Mouse (Mus musculus): ENCODE data around the gene Cyp8b1.

Cyp8b1 gene

GRCm38 (mm10) chr9:121889927-121890440 is 26.1 kb downstream of the Cyp8b1 start:
- peak; percentile 1 for DNase-seq

GRCm38 (mm10) chr9:121882015-121882457 is 34.1 kb downstream of the Cyp8b1 start:
- no peak for DNase-seq

DNA sequence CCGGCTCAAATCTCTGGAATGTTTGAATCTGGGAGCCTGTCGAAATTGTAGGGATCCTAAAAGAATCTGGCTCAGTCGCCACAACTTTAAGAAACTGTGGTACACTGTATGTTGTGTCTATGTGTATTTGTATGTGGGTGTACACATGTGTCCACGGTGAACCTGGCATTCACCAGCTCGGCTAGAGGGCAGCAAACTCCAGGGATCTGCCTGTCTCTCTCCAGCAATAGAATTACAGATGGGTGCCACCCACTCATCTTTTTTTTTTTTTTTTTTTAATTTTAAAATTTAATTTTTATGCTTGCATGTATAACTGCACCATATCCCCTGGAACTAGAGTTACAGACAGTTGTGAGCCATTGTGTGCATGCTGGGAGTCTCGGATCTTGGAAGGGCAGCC is 34.8 kb downstream of the Cyp8b1 start:
- DNase-seq: no peak

- peak; percentile 68 for DNase-seq
Observed at GRCm38 (mm10) chr9:121880840-121881239, 35.3 kb downstream of the Cyp8b1 start.

GRCm38 (mm10) chr9:121877052-121877740 is 38.9 kb downstream of the Cyp8b1 start:
- peak; percentile 29 for DNase-seq

DNA sequence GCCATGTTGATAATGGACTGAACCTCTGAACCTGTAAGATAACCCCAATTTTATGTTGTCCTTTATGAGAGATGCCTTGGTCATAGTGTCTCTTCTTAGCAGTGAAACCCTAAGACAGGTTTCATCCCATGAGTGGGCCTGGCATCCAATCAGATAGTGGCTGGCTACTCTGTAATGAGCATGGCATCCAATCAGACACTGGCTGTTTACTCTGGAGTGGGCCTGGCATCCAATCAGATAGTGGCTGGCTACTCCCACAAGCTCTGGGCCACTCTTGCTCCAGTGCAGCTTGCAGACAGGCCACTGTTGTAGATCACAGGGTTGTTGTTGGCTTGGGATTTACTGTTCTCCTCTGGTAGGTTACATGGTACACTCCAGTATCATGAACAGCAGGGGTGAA is 42.5 kb downstream of the Cyp8b1 start:
- no peak for DNase-seq

DNA sequence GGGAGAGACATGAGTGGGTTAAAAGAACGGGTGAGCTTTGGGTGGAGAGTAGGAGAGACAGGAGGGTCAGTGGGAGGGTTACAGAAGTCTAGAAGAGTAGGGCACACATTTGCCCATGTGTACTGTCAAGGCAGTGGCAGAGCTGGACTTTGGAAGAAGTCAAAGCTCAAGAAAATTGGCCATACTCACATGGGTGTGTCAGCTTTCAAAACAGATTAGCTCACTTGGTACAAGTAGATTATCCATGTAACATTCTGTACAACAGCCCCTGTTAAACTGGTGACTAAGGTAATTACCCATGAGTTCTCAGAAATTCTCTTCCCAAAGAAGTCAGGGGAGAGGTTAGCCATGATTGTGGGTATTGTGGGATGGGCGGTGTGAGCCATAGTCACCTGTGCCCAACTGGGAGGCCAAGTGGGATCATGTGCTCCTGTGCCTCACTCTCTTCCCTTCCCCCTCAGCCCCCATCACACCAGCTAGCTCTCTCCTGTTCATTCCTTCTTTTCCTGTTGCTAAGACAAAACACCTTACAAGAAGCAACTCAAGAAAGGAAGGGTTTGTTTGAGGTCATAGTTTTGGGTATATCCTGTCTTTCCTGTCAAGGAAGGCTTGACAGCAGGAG is 43.9 kb downstream of the Cyp8b1 start:
- no peak for DNase-seq

- DNase-seq: no peak
Observed at GRCm38 (mm10) chr9:121869973-121870515, 46.1 kb downstream of the Cyp8b1 start.

- no peak for DNase-seq
Observed at GRCm38 (mm10) chr9:121869432-121869831, 46.7 kb downstream of the Cyp8b1 start.

GRCm38 (mm10) chr9:121868236-121868635 is 47.9 kb downstream of the Cyp8b1 start:
- DNase-seq: no peak

GRCm38 (mm10) chr9:121867632-121868031 is 48.5 kb downstream of the Cyp8b1 start:
- DNase-seq: no peak

- DNase-seq: no peak
Observed at GRCm38 (mm10) chr9:121865425-121866008, 50.6 kb downstream of the Cyp8b1 start.

DNA sequence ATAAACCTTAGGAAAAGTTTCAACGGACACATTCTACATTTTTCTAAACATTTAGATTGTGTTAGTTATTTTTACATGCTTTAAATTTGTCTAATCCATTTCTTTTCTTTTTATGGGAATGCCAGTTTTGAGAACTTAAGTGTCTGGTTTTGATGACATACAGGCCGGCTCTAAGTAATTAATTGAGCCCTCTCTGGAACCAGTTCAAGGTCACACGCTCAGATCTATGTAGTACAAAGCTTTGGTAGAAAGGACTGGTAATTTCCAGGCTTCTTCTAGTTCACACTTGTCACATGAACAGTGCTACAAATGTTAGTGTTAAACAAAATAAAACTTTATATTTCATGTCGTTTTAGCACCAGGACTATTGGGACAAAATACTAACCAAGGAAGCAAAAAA is 51.3 kb downstream of the Cyp8b1 start:
- DNase-seq: no peak
